10 mouse cellular contexts compared by ENCODE assay signal in the genomic region with DNA sequence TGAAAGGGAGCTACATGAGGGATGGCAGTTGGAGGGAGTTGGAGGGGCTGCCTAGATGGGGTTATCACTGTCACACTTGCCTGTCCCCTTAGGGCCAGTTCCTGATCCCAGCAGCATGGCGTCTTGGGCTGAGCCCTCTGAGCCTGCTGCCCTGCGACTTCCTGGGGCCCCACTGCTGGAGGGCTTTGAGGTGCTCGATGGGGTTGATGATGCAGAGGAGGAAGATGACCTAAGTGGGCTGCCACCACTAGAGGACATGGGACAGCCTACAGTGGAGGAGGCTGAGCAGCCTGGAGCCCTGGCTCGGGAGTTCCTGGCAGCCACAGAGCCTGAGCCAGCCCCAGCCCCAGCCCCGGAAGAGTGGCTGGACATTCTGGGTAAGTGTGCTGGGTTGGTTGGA. TPM values are rescaled to one million over a fixed set of nuclear protein-coding genes. Genes with fewer than 3 reads are reported as not detected.
DNase-seq lines count a peak whose midpoint lies in the region; ATAC-seq and TF ChIP-seq lines count a peak whose summit lies in the region.
"Had no signal": no experiment of that assay in that cellular context is flagged by ENCODE, and none has a peak within 500 bp of the region (broad histone marks: within the 10 kb centered on the region; RNA-seq: fewer than 3 reads in every experiment).

No protein-coding gene starts in this region.

- H3K9ac ChIP-seq in kidney, embryonic 15.5 days = no peak overlapping the region
- 0 out of 2 replicates have a peak overlapping the region, but pooled peaks have one; percentile 2 for H3K9ac ChIP-seq in hindbrain, embryonic 16.5 days (ENCODE audit: low read depth, low read length)
- peak overlapping the region; percentile 55 for H3K9ac ChIP-seq in liver, postnatal 0 days (replicated peaks)

- TF ChIP-seq CTCF in G1E (IDR thresholded peaks at IDR 0.05; ENCODE audit: low read depth, low read length) = no peak
- no peak for TF ChIP-seq CTCF in liver, postnatal 0 days (IDR thresholded peaks at IDR 0.05; ENCODE audit: low read depth)

- no peaks in the 10 kb centered on the region for H3K27me3 ChIP-seq in kidney, embryonic 15.5 days
- no peaks in the 10 kb centered on the region for H3K27me3 ChIP-seq in G1E (ENCODE audit: insufficient read depth, low read length)
- H3K27me3 ChIP-seq in hindbrain, embryonic 16.5 days (replicated peaks; ENCODE audit: control insufficient read depth, insufficient read depth, low read length) = no peaks in the 10 kb centered on the region
- H3K27me3 ChIP-seq in liver, postnatal 0 days (ENCODE audit: insufficient read depth, low read length) = no peaks in the 10 kb centered on the region

- no peak for DNase-seq in kidney, postnatal 4 days
- DNase-seq in G1E (ENCODE audit: low spot score) = peak; percentile 63
- DNase-seq in liver, postnatal 0 days = no peak
- DNase-seq in left cerebral cortex, postnatal 25 days (ENCODE audit: low spot score in 2 of 2) = no peak
- DNase-seq: cerebellum, adult 8-10 months; heart, postnatal 14 days; lung, postnatal 10 days had no signal

- H3K27ac ChIP-seq in kidney, embryonic 15.5 days = no peak overlapping the region
- H3K27ac ChIP-seq in hindbrain, embryonic 16.5 days (ENCODE audit: low read depth, low read length) = no peak overlapping the region
- peak overlapping the region; percentile 86 for H3K27ac ChIP-seq in liver, postnatal 0 days (ENCODE audit: low read depth)

- no peak for TF ChIP-seq EP300 in liver, postnatal 0 days (IDR thresholded peaks at IDR 0.05; ENCODE audit: low read depth)

- H3K4me2 ChIP-seq in kidney, embryonic 15.5 days = peak overlapping the region; percentile 69
- H3K4me2 ChIP-seq in hindbrain, embryonic 16.5 days (ENCODE audit: low read length) = no peak overlapping the region
- peak overlapping the region; percentile 64 for H3K4me2 ChIP-seq in liver, postnatal 0 days (ENCODE audit: low read depth, low read length)

- WGBS in kidney, embryonic 15.5 days = 75% methylated on average over 5 of the region's 5 CpGs
- WGBS in hindbrain, embryonic 16.5 days = 90% methylated on average over 5 of the region's 5 CpGs
- WGBS in liver, postnatal 0 days (ENCODE audit: insufficient replicate concordance) = 38% methylated on average over 5 of the region's 5 CpGs

- intact Hi-C loops in left cerebral cortex, postnatal 25 days (cut with DNase I) = no loop called here

- H3K4me1 ChIP-seq in kidney, embryonic 15.5 days = peaks cover 31% of the 10 kb centered on the region
- peaks cover 72% of the 10 kb centered on the region for H3K4me1 ChIP-seq in G1E (ENCODE audit: insufficient read depth, low read depth, low read length)
- peaks cover 17% of the 10 kb centered on the region for H3K4me1 ChIP-seq in hindbrain, embryonic 16.5 days (ENCODE audit: control insufficient read depth, insufficient read depth, low read depth, low read length)
- H3K4me1 ChIP-seq in liver, postnatal 0 days (ENCODE audit: insufficient read depth) = peaks cover 30% of the 10 kb centered on the region

- no peak for ATAC-seq in kidney, embryonic 15.5 days (replicated peaks; ENCODE audit: low FRiP score)
- ATAC-seq in G1E (ENCODE audit: extremely low read depth, insufficient number of reproducible peaks, low FRiP score, poor library complexity, severe bottlenecking) = peak; percentile 56
- ATAC-seq in hindbrain, embryonic 16.5 days = no peak
- ATAC-seq in liver, postnatal 0 days = peak; percentile 4
- no peak for ATAC-seq in megakaryocyte-erythroid progenitor cell, adult 5-6 weeks (replicated peaks; ENCODE audit: low FRiP score, low TSS enrichment, poor library complexity, severe bottlenecking)

- H3K4me3 ChIP-seq in kidney, embryonic 15.5 days (replicated peaks) = 0 out of 2 replicates have a peak overlapping the region, but pooled peaks have one; percentile 72
- peak overlapping the region; percentile 81 for H3K4me3 ChIP-seq in G1E (ENCODE audit: low read depth, low read length)
- H3K4me3 ChIP-seq in hindbrain, embryonic 16.5 days (ENCODE audit: low read length) = no peak overlapping the region
- H3K4me3 ChIP-seq in liver, postnatal 0 days (ENCODE audit: low read depth, low read length) = peak overlapping the region; percentile 90

- H3K9me3 ChIP-seq in kidney, embryonic 15.5 days (replicated peaks) = no peaks in the 10 kb centered on the region
- H3K9me3 ChIP-seq in G1E (replicated peaks) = no peaks in the 10 kb centered on the region
- H3K9me3 ChIP-seq in hindbrain, embryonic 16.5 days (ENCODE audit: control insufficient read depth, low read length) = no peaks in the 10 kb centered on the region
- no peaks in the 10 kb centered on the region for H3K9me3 ChIP-seq in liver, postnatal 0 days (ENCODE audit: low read length)

- H3K36me3 ChIP-seq in kidney, embryonic 15.5 days = peaks cover 47% of the 10 kb centered on the region
- H3K36me3 ChIP-seq in G1E (replicated peaks) = peaks cover 56% of the 10 kb centered on the region
- peaks cover 22% of the 10 kb centered on the region for H3K36me3 ChIP-seq in hindbrain, embryonic 16.5 days (ENCODE audit: control insufficient read depth, insufficient read depth, low read length)
- peaks cover 34% of the 10 kb centered on the region for H3K36me3 ChIP-seq in liver, postnatal 0 days (replicated peaks; ENCODE audit: insufficient read depth, low read length)

RNA-seq across cellular contexts. Expression of gene Kxd1, which starts 1.5 kb away (rescaled TPM):
- 58.5 and 64.5 TPM in 2 replicates for polyA plus RNA-seq in kidney, embryonic 15.5 days (2015; fragmentation: Nextera tagmentation; extraction: Ambion mirVana)
- 180 and 189 TPM in 2 replicates for total RNA-seq in G1E (2014; fragmentation: Nextera tagmentation)
- 47.5 and 50.9 TPM in 2 replicates for total RNA-seq in G1E (2017)
- polyA plus RNA-seq in G1E (2012) = 40.0 and 49.9 TPM in 2 replicates
- 45.2 and 45.4 TPM in 2 replicates for polyA plus RNA-seq in hindbrain, embryonic 16.5 days (2015; fragmentation: Nextera tagmentation; extraction: Ambion mirVana)
- 43.1 and 43.3 TPM in 2 replicates for polyA plus RNA-seq in liver, postnatal 0 days (2015; fragmentation: Nextera tagmentation; extraction: Ambion mirVana)
- 78.1 and 81.8 TPM in 2 replicates for total RNA-seq in megakaryocyte-erythroid progenitor cell, adult 5-6 weeks (2014; fragmentation: Nextera tagmentation)
- total RNA-seq in megakaryocyte-erythroid progenitor cell, adult 5-6 weeks (2017) = 65.5 and 93.7 TPM in 2 replicates
- total RNA-seq in left cerebral cortex, postnatal 25 days (2021) = 10 to 100 TPM; 43.1 to 47.7 TPM

RNA-seq across cellular contexts. Expression of gene Fkbp8, which starts 1.8 kb away (rescaled TPM):
- 295 and 322 TPM in 2 replicates for polyA plus RNA-seq in kidney, embryonic 15.5 days (2015; fragmentation: Nextera tagmentation; extraction: Ambion mirVana)
- total RNA-seq in G1E (2014; fragmentation: Nextera tagmentation) (228 and 232 TPM in 2 replicates), G1E (2017) (206 and 221 TPM in 2 replicates)
- polyA plus RNA-seq in G1E (2012) = 939 and 1,510 TPM in 2 replicates
- 429 and 441 TPM in 2 replicates for polyA plus RNA-seq in hindbrain, embryonic 16.5 days (2015; fragmentation: Nextera tagmentation; extraction: Ambion mirVana)
- 141 TPM in 2 replicates for polyA plus RNA-seq in liver, postnatal 0 days (2015; fragmentation: Nextera tagmentation; extraction: Ambion mirVana)
- 140 and 265 TPM in 2 replicates for total RNA-seq in megakaryocyte-erythroid progenitor cell, adult 5-6 weeks (2014; fragmentation: Nextera tagmentation)
- 172 and 176 TPM in 2 replicates for total RNA-seq in megakaryocyte-erythroid progenitor cell, adult 5-6 weeks (2017)
- total RNA-seq in left cerebral cortex, postnatal 25 days (2021) = 100 to 1,000 TPM; 403 TPM

RNA-seq across cellular contexts. Expression of gene Ell, which starts 10.0 kb away (rescaled TPM):
- 20.3 and 23.8 TPM in 2 replicates for polyA plus RNA-seq in kidney, embryonic 15.5 days (2015; fragmentation: Nextera tagmentation; extraction: Ambion mirVana)
- total RNA-seq in G1E (2014; fragmentation: Nextera tagmentation) (20.8 and 22.7 TPM in 2 replicates), G1E (2017) (7.6 and 9.1 TPM in 2 replicates)
- 56.4 and 59.0 TPM in 2 replicates for polyA plus RNA-seq in G1E (2012)
- polyA plus RNA-seq in hindbrain, embryonic 16.5 days (2015; fragmentation: Nextera tagmentation; extraction: Ambion mirVana) = 14.9 and 19.2 TPM in 2 replicates
- polyA plus RNA-seq in liver, postnatal 0 days (2015; fragmentation: Nextera tagmentation; extraction: Ambion mirVana) = 9.5 and 9.7 TPM in 2 replicates
- total RNA-seq in megakaryocyte-erythroid progenitor cell, adult 5-6 weeks (2014; fragmentation: Nextera tagmentation) = 14.7 and 22.0 TPM in 2 replicates
- 7.9 and 10.7 TPM in 2 replicates for total RNA-seq in megakaryocyte-erythroid progenitor cell, adult 5-6 weeks (2017)
- 10 to 100 TPM; 15.1 to 17.7 TPM for total RNA-seq in left cerebral cortex, postnatal 25 days (2021)

RNA-seq across cellular contexts. Expression of gene Uba52, which starts 18.7 kb away (rescaled TPM):
- polyA plus RNA-seq in kidney, embryonic 15.5 days (2015; fragmentation: Nextera tagmentation; extraction: Ambion mirVana) = 954 and 1,022 TPM in 2 replicates
- 4,646 and 5,141 TPM in 2 replicates for total RNA-seq in G1E (2014; fragmentation: Nextera tagmentation)
- total RNA-seq in G1E (2017) = 3,490 and 3,572 TPM in 2 replicates
- 592 and 1,322 TPM in 2 replicates for polyA plus RNA-seq in G1E (2012)
- 576 and 598 TPM in 2 replicates for polyA plus RNA-seq in hindbrain, embryonic 16.5 days (2015; fragmentation: Nextera tagmentation; extraction: Ambion mirVana)
- polyA plus RNA-seq in liver, postnatal 0 days (2015; fragmentation: Nextera tagmentation; extraction: Ambion mirVana) = 627 and 684 TPM in 2 replicates
- 2,751 and 3,393 TPM in 2 replicates for total RNA-seq in megakaryocyte-erythroid progenitor cell, adult 5-6 weeks (2014; fragmentation: Nextera tagmentation)
- 4,463 and 5,230 TPM in 2 replicates for total RNA-seq in megakaryocyte-erythroid progenitor cell, adult 5-6 weeks (2017)
- 100 to 1,000 TPM; 886 to 927 TPM for total RNA-seq in left cerebral cortex, postnatal 25 days (2021)

RNA-seq across cellular contexts. Expression of gene Rex1bd, which starts 22.7 kb away (rescaled TPM):
- 128 and 133 TPM in 2 replicates for polyA plus RNA-seq in kidney, embryonic 15.5 days (2015; fragmentation: Nextera tagmentation; extraction: Ambion mirVana)
- total RNA-seq in G1E (2014; fragmentation: Nextera tagmentation) = 43.6 and 44.2 TPM in 2 replicates
- 86.9 and 94.9 TPM in 2 replicates for total RNA-seq in G1E (2017)
- 187 and 223 TPM in 2 replicates for polyA plus RNA-seq in G1E (2012)
- polyA plus RNA-seq in hindbrain, embryonic 16.5 days (2015; fragmentation: Nextera tagmentation; extraction: Ambion mirVana) = 173 and 192 TPM in 2 replicates
- polyA plus RNA-seq in liver, postnatal 0 days (2015; fragmentation: Nextera tagmentation; extraction: Ambion mirVana) = 49.3 and 52.3 TPM in 2 replicates
- 53.5 and 57.0 TPM in 2 replicates for total RNA-seq in megakaryocyte-erythroid progenitor cell, adult 5-6 weeks (2014; fragmentation: Nextera tagmentation)
- total RNA-seq in megakaryocyte-erythroid progenitor cell, adult 5-6 weeks (2017) = 25.8 and 48.7 TPM in 2 replicates
- total RNA-seq in left cerebral cortex, postnatal 25 days (2021) = 100 to 1,000 TPM; 104 TPM

Comparison
In these comparisons a context has a peak if more than half of its experiments do, and no peak if none do; other contexts are left out.
1. ATAC-seq: peak in G1E (single experiment) and liver, postnatal 0 days (single experiment); none in kidney, embryonic 15.5 days (single experiment), hindbrain, embryonic 16.5 days (single experiment) and megakaryocyte-erythroid progenitor cell, adult 5-6 weeks (single experiment).